In the genomic region with DNA sequence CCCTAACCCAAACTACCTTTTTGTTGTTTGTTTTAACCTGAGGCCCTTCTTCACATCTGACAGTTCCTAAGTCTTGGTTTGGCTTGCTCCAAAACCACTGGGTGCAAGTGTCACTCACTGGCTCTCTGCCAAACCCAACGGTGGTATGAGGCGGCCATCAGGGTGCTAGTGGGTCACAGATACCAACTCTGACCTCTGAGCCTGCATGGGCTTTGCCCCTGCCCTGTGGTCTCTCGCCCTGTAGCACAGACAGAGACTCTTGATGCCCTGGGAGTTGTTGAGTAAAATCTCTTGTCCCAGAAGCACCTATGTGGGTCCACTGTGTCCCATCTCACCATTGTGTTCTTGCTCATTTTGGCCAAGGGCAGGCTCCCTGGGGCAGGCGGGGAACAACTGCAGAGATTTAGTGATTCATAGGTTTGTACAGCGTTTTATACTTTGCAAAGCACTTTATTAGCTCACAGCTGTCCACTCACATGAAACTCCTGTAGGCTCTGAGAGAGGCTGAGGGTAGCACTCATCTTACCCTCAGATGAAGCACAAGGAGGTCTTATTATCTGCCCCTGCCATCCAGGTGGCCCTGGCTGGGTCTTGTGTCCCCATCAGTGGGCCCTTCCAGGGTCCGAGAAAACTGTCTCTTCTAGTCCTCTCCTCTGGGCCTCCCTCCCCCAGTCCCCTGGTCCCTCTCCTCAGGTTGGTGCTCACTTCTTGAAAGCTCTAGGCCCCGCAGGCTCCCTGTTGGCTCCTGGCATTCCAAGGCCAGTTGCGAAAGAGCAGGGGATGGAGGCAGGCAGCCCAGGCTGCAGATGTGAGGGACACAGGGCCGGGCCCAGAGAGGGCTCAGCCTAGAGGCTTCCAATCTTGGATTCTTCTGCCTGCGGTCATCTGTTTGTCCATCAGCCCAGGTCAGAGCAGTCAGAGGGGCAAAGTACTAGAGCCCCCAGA, we compare ENCODE assay signal across 8 mouse cellular contexts. TPM values are rescaled to one million over a fixed set of nuclear protein-coding genes. Genes with fewer than 3 reads are reported as not detected.
DNase-seq lines count a peak whose midpoint lies in the region; ATAC-seq lines count a peak whose summit lies in the region.

No protein-coding gene starts in this region.

- H3K36me3 ChIP-seq in limb, embryonic 15.5 days = peaks cover 29% of the 10 kb centered on the region

- no peak for ATAC-seq in limb, embryonic 15.5 days (ENCODE audit: insufficient number of reproducible peaks, low FRiP score, low TSS enrichment, low read depth)

- no peaks in the 10 kb centered on the region for H3K27me3 ChIP-seq in limb, embryonic 15.5 days

- WGBS in limb, embryonic 15.5 days = 84% methylated on average over 10 of the region's 10 CpGs

- H3K27ac ChIP-seq in limb, embryonic 15.5 days = no peak overlapping the region

- H3K4me1 ChIP-seq in limb, embryonic 15.5 days = peaks cover 27% of the 10 kb centered on the region

- no peaks in the 10 kb centered on the region for H3K9me3 ChIP-seq in limb, embryonic 15.5 days

- H3K4me2 ChIP-seq in limb, embryonic 15.5 days = peak overlapping the region; percentile 86; the same call in 1 of the 2 replicates

- H3K9ac ChIP-seq in limb, embryonic 15.5 days = no peak overlapping the region

- intact Hi-C loops in gastrocnemius, postnatal 14 days (cut with DNase I; ENCODE audit: low total_unique reads) = no loop called here
- intact Hi-C loops in left cerebral cortex, postnatal 4 days (cut with DNase I) = no loop called here

- 0 out of 2 replicates have a peak overlapping the region, but pooled peaks have one; percentile 78 for H3K4me3 ChIP-seq in limb, embryonic 15.5 days

- DNase-seq in kidney, postnatal 10 days = peak; percentile 37
- DNase-seq in kidney, postnatal 36 days = no peak
- DNase-seq in adrenal gland, adult (ENCODE audit: inconsistent age in 2 of 2, low spot score in 1 of 2) = peak; percentile 86 to 94
- peak; percentile 52 for DNase-seq in gastrocnemius, postnatal 14 days
- no peak for DNase-seq in thymus, postnatal 4 days
- DNase-seq in left cerebral cortex, postnatal 4 days = no peak
- DNase-seq in urinary bladder, adult 2 months (ENCODE audit: low spot score) = no peak

RNA-seq across cellular contexts. Expression of gene BC029722, which starts 1.7 kb away (rescaled TPM):
- total RNA-seq in gastrocnemius, postnatal 14 days (2021) = 10 to 100 TPM; 17.8 to 19.3 TPM
- polyA plus RNA-seq in limb, embryonic 15.5 days (2015; fragmentation: Nextera tagmentation; extraction: Ambion mirVana) = 21.5 and 21.7 TPM in 2 replicates
- 10 to 100 TPM; 23.3 to 24.2 TPM for total RNA-seq in left cerebral cortex, postnatal 4 days (2021)
- 42.8 and 48.4 TPM in 2 replicates for polyA plus RNA-seq in urinary bladder, adult 2 months (2012; rRNA removed)

RNA-seq across cellular contexts. Expression of gene Eif6, which starts 9.2 kb away (rescaled TPM):
- total RNA-seq in gastrocnemius, postnatal 14 days (2021) = 10 to 100 TPM; 48.0 to 48.3 TPM
- 200 and 226 TPM in 2 replicates for polyA plus RNA-seq in limb, embryonic 15.5 days (2015; fragmentation: Nextera tagmentation; extraction: Ambion mirVana)
- total RNA-seq in left cerebral cortex, postnatal 4 days (2021) = 10 to 100 TPM; 94.6 to 98.0 TPM
- polyA plus RNA-seq in urinary bladder, adult 2 months (2012; rRNA removed) = 63.3 and 65.9 TPM in 2 replicates

RNA-seq across cellular contexts. Expression of gene Fam83c, which starts 17.1 kb away (rescaled TPM):
- total RNA-seq in gastrocnemius, postnatal 14 days (2021) = not detected
- polyA plus RNA-seq in limb, embryonic 15.5 days (2015; fragmentation: Nextera tagmentation; extraction: Ambion mirVana) = 2.4 and 2.5 TPM in 2 replicates
- total RNA-seq in left cerebral cortex, postnatal 4 days (2021) = not detected
- 2.6 and 3.7 TPM in 2 replicates for polyA plus RNA-seq in urinary bladder, adult 2 months (2012; rRNA removed)

RNA-seq across cellular contexts. Expression of gene Mmp24, which starts 42.4 kb away (rescaled TPM):
- under 1 TPM in 1 of 2 experiments, not detected in 1; 0.08 TPM for total RNA-seq in gastrocnemius, postnatal 14 days (2021)
- polyA plus RNA-seq in limb, embryonic 15.5 days (2015; fragmentation: Nextera tagmentation; extraction: Ambion mirVana) = 0.06 and 0.11 TPM in 2 replicates
- 100 to 1,000 TPM; 110 to 114 TPM for total RNA-seq in left cerebral cortex, postnatal 4 days (2021)
- 0.04 and 0.09 TPM in 2 replicates for polyA plus RNA-seq in urinary bladder, adult 2 months (2012; rRNA removed)

Comparison
In these comparisons a context has a peak if more than half of its experiments do, and no peak if none do; other contexts are left out.
1. DNase-seq: peak in kidney, postnatal 10 days (single experiment), adrenal gland, adult (2 of 2) and gastrocnemius, postnatal 14 days (single experiment); none in kidney, postnatal 36 days (0 of 2), thymus, postnatal 4 days (single experiment), left cerebral cortex, postnatal 4 days (single experiment) and urinary bladder, adult 2 months (single experiment).